Mouse (Mus musculus): ENCODE results near the gene Ptpra. TPM values are rescaled to one million over a fixed set of nuclear protein-coding genes. Genes with fewer than 3 reads are reported as not detected.
"Not testable (repeated sequence)": the region's sequence is repeated elsewhere in the genome, so short reads cannot be mapped to it uniquely, and the experiment has no call there.

Gene Ptpra
- total RNA-seq, 2 experiments from 2014 or later: 48.6 to 49.0 TPM

DNA sequence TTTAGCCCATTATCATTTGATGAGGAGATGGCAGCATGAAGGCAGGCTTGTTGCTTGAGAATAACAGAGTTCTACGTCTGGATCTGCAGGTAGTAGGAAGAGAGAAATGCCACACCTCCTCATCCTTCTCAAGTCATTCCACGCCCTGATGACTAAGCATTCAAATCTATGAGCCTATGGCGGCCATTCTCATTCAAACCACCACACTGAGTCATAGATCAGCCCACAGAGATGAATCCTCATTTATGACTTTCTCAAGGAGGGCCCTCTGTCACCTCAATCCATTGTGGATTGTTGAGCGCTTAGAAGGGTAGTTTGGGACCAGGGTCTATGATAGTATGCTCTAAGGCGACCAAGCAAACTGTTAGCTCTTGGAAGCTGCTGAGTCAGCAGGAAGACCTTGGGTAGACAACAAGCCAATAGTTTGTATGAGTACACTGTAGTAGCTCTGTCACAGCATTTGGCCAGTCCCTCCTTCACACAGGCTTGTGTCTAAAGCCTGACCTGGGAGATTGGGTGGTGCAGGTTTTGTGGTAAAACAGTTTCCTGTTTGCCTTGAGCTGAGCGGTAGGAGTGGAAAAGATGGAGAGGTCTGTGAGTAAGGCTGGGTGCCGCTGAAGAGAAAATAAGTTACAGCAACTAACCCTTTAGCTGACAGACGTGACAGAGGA lies 88.9 kb downstream of the Ptpra start:
- intact Hi-C loops (cut with DNase I): no loop called here
- no peak for DNase-seq

DNA sequence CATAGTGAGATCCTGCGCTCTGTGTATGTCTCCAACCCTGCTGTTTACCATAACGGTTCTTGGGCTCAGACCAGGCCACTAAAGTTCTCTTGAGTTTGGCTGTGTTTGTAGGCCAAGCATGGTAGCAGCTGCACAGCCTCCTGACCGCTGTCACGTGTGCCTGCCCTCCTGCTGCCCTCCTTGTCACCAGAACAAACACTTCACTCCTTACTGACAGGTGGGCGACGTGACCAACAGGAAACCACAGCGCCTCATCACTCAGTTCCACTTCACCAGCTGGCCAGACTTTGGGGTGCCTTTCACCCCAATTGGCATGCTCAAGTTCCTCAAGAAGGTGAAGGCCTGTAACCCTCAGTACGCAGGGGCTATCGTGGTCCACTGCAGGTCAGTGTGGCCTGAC lies 90.2 kb downstream of the Ptpra start:
- DNase-seq: no peak
- intact Hi-C loops (cut with DNase I): no loop called here

DNA sequence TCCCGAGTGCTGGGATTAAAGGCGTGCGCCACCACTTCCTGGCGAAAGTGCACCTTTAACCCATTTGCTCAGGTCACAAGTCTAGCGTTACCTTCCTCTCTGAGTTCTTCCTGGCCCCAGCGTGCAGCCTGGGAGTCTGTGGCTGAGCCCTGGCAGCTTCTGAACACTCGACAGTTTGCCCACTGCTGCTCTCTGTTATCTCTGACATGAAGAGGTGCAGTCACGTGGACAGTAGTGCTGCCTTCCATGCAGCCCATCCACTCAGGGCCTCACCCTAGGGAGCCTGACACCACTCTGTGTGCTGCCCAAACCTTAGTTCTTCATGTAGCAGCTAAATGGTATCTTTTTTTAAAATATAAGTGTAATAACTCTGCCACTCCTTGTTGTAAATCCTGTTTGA lies 96.9 kb downstream of the Ptpra start:
- intact Hi-C loops (cut with DNase I): no loop called here
- no peak for DNase-seq

DNA sequence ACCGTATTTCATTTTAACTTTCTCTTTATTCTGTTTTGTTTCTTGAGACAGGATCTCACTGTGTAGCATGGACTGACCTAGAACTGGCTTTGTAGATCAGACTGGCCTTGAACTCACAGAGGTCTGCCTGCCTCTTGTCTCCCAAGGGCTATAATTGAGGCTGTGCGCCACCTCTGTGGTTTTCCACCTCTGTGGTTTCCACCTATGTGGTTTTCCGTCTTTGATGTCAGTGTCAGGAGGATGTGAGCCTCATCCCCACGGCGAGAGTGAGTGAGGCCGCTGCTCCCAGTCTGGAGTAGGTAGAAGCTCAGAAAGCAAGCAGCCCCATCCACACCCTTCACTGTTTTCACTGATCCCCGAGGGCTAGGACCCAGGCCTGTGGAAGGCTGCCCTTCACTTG lies 104.8 kb downstream of the Ptpra start:
- DNase-seq: no peak
- intact Hi-C loops (cut with DNase I): no loop called here

DNA sequence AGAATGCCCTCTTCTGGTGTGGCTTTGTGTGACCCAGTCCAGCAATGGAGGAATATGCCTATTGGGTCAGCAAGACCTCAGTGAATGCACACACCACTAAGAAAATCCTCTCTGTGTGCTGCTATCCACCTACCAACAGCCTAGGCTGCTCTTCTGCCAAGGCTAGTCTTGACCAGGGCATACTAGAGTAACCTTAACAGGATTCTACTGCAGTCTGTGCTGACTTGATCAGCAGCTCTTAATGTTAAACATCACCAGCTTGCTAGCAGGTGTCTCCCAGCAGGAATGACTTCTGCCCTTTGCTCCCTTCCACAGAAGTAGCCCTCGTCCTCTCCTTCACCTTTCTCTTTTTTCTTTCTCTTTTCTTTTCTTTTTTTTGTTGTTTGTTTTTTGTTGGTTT lies 106.2 kb downstream of the Ptpra start:
- DNase-seq: no peak
- intact Hi-C loops (cut with DNase I): no loop called here

DNA sequence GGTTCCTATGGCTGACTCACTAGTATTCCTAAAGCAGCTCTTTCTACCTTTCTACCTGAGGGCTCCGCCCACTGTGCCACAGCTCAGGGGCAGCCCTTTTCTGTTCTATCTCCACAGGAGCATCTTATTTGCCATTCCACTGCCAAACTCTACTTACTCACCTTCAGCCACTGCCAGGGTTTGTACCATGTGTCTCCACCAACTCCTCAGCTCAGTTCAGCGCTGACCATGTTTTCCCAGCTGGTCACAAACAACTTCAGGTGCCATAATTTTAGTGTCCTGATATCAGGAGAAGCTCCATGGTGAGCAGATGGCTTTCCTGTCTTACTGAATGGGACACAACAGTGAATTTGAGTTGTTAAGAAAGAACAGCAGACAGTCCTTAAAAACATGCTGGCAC lies 107.4 kb downstream of the Ptpra start:
- intact Hi-C loops (cut with DNase I): no loop called here
- DNase-seq: no peak

DNA sequence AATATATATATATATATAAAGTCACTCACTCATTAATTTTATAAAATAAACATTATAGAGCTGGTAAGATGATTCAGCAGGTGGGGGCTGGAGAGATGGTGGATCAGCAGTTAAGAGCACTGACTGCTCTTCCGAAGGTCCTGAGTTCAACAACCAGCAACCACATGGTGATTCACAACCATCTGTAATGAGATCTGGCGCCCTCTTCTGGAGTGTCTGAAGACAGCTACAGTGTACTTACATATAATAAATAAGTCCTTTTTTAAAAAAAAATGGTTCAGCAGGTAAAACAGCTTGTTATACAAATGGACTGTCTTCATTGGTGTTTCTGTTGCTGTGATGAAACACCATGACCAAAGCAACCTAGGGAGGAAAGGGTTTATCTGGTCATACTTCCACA lies 107.9 kb downstream of the Ptpra start:
- intact Hi-C loops (cut with DNase I): no loop called here
- no peak for DNase-seq

DNA sequence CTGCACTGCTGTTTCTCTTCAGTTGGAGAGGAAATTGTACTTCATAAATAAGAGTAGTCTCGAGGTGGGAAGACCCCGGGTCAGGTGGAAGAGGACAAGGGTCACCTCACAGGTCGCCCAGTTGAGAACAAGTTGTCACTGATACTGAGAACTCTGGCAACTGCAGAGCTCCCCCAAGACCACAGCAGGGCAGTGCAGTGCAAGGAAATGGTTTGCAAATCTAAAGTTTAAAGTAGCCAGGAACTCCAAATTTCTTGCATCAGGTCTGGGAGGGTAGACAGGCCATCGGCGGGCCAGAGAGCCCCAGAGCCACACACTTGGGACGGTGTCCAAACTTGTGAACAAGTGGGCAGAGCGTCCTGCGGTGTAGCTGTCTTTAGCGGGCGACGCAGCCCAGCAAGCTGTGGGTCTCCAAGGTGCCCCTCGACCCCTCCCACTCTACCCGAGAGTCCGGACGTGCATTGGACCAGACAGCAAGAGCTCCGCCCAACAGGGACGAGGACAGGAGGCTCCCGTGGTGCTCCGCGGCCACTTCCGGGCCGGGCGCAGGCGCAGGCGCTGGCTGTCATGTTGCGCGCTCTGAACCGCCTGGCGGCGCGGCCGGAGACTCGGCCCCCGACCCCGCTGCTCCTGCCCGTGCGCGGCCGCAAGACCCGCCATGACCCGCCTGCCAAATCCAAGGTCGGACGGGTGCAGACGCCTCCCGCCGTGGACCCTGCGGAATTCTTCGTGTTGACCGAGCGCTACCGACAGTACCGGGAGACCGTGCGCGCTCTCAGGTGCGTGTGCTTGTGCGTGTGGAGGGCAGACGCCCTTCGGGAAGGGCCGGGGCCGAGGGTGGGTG lies 113.4 kb downstream of the Ptpra start, which contains the start of gene Mrps26:
Gene Mrps26, plus strand, starts transcription at position 531 of the 844 bp plus-strand sequence.
- peak; percentile 88 to 90 for DNase-seq
- intact Hi-C loops (cut with DNase I): loop anchor here (2.0 to 5.0 kb wide), 2 partner anchors 35 to 99 kb away; partner anchors contain the start of gene Ddrgk1

DNA sequence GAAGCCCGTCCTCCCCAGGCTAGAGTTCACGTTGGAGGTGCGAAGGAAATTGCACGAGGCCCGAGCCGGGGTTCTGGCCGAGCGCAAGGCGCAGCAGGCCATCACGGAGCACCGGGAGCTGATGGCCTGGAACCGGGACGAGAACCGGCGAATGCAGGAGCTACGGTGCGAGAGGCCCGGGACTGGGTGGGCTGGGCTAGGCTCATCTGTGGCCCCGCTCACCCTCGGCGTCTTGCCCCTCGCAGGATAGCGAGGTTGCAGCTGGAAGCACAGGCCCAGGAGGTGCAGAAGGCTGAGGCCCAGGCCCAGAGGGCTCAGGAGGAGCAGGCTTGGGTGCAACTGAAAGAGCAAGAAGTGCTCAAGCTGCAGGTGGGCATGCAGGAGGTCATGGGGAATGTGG lies 114.0 kb downstream of the Ptpra start:
- intact Hi-C loops (cut with DNase I): loop anchor here (2.0 to 5.0 kb wide), 2 partner anchors 35 to 98 kb away; partner anchors contain the start of gene Ddrgk1
- DNase-seq: no peak

DNA sequence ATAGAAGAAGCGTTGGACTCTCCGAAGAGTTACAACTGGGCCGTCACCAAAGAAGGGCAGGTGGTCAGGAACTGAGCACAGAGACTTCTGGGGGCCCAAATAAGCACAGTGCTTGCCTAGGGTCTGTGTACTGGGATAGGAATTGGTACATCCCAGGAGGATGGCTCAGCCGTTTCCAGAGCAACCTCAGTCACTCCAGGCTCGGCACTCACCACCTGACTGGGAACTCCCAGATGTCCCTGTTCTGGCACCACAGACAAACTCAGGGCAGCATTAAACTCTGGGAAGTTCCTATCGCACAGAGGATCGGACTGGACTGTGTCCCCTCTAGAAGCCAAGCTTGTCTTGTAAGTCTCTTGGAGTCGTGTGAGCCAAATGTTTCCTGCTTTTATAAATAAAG lies 114.9 kb downstream of the Ptpra start:
- intact Hi-C loops (cut with DNase I): loop anchor here (2.0 to 5.0 kb wide), 2 partner anchors 34 to 97 kb away; partner anchors contain the start of gene Ddrgk1
- no peak for DNase-seq

DNA sequence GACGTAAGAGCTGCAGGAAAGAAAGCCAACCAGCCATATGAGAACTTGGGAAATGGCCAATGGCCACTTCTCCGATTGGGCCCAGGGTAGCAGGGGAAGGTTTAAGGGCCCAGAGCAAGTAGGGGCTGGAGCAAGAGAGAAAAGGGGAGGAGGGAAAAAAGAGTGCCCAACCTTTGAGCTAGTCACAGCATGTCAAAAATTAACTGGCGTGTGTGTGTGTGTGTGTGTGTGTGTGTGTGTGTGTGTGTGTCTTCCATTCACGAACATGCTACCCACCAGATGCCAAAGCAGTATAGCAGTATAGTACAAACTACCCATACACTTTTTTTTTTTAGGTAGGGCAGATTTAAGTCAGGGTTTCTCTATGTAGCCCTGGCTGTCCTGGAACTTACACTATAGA lies 118.8 kb downstream of the Ptpra start:
- no peak for DNase-seq

DNA sequence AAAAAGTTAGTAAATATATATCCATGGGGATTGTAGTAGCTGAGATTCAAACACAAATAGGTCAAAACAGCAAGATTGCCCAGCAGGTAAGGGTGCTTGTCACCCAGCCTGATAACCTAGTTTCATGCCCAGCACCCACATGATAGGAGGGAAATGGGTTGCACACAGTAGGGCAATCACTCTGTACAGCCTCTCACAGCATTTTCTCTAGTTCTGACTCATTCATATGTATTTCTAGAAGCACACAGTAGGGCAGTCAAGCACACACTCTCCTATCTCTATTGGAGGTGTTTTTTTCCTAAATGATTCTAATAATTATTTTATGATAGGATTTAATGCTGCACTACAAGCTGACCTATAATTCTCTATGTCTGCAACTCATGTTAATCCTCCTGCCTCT lies 119.8 kb downstream of the Ptpra start:
- intact Hi-C loops (cut with DNase I): no loop called here
- no peak for DNase-seq

More for the DNA sequence above, 118.8 kb downstream of the Ptpra start:
- intact Hi-C loops (cut with DNase I): no loop called here

DNA sequence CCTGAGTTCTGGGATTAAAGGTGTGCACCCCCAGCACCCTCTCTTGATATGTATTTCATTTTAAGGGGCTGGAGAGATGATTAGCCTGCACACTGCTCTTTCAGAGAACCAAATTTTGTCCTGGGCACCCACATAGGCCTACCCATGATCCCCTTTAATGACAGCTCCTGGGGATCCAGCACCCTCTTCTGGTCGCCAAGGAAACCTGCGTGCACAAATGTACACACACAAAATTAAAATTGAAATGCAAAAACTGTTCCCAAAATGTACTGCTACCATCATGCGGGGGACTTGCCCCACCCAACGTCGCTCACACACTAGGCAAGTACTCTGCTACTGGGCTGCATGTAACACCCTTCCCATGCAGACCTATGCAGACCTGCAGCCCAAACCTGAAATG lies 124.9 kb downstream of the Ptpra start:
- intact Hi-C loops (cut with DNase I): no loop called here
- DNase-seq: no peak

DNA sequence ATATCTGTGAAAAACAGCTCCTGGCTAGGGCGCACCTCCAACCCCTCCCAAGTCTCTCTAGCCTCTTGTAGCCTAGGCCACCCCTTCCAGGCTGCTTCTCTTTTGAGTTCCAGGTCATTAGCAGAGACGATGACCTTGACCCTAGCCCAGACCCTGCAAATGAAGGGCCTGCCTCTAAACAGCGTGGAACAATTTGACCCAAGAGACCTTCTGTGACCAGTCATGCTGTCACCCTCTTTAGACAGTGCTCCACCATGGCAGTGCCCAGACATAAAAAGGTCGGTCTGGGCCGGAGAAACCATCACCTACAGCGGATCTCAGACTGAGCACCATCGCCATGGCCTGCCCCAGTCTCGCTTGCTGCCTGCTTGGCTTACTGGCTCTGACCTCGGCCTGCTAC lies 125.8 kb downstream of the Ptpra start, which contains the start of gene Oxt:
Gene Oxt, plus strand, starts transcription at position 301 of the 400 bp plus-strand sequence.
- intact Hi-C loops (cut with DNase I): no loop called here
- DNase-seq: no peak

DNA sequence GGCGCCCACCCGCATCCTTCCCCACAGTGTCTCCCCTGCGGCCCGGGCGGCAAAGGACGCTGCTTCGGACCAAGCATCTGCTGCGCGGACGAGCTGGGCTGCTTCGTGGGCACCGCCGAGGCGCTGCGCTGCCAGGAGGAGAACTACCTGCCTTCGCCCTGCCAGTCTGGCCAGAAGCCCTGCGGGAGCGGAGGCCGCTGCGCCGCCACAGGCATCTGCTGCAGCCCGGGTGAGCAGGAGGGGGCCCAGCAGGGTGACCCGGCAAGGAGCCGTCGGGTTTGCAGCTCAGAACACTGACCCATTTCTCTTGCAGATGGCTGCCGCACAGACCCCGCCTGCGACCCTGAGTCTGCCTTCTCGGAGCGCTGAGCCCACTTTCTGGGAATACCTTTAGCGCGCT lies 126.5 kb downstream of the Ptpra start:
- DNase-seq: peak in 1 of 2 experiments; percentile 22
- intact Hi-C loops (cut with DNase I): not testable (repeated sequence)

DNA sequence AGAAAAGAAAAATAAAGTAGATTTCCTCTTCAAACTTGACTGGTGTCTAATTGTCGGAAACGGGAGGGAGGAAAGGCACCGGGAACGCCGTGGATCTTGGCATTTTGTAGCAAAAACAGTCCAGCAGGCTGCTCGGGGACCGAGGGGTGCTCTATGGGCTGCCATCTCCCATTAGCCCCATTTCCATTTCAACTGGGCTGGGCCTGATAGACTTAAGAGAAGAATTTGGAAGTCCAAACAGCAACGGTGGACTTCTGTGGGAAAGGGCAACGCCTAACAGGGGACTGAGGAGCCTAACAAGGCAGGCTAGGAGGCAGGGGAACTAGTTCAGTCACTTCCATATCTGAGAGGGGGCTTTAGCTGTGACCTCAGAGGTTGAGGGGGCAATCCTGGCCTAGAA lies 126.9 kb downstream of the Ptpra start:
- intact Hi-C loops (cut with DNase I): no loop called here
- DNase-seq: no peak

DNA sequence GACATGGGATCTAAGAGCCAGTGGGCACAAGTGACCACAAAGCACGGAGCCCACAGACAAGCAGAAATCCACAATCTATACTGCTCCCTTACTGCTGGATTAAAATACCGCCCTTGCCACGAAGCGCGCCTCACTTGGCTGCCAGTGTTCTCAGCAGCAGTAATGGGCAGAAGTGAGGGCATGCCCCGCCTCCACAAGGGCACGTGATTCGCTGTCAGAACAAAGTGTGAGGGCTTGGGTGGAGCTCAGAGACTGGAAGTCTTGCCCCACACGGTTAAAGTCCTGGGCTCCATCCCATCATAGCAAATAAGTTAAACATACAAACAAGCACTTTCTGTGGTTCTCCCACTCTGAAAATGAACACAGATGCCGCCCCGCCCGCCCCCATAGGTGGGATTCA lies 127.6 kb downstream of the Ptpra start:
- intact Hi-C loops (cut with DNase I): no loop called here
- DNase-seq: peak; percentile 34 to 51

DNA sequence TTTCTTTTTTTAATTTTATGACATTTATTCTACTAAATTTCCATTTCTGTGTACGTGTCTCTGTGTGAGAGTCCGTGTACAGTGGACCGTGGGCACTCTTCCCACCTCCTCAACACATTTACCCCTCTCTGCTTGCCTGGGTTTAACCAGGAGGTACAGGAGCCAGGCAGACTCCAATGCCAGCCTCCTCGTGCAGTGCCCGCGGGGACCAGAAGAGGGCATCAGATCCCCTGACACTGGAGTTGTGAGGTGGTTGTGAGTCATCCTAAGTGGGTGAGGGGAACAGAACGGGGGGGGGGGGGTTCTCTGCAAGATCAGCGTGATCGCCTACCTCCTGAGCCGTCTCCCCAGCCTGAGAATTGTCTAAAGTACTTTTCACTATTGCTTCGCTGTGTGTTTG lies 128.1 kb downstream of the Ptpra start:
- DNase-seq: peak; percentile 47 to 71
- intact Hi-C loops (cut with DNase I): no loop called here

DNA sequence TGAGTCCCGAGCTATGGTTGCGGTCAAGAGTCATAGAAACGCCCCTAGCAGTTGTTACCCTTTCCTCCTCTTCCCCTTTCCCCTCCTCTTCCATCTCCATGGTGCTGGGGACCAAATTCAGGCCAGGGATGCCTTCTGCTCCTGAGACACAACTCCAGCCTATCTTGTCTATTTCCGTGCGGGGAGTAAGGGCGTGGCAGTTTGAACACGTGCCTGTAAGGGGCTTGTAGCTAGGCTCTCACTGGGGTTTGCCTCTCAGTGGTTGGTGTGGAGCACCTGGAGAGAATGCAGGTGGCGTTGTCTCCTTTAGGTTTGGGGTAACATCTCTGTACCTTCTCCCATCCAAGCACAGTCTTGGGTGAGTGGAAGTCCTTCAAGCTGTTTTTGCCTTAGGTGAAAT lies 129.7 kb downstream of the Ptpra start:
- intact Hi-C loops (cut with DNase I): no loop called here
- no peak for DNase-seq

DNA sequence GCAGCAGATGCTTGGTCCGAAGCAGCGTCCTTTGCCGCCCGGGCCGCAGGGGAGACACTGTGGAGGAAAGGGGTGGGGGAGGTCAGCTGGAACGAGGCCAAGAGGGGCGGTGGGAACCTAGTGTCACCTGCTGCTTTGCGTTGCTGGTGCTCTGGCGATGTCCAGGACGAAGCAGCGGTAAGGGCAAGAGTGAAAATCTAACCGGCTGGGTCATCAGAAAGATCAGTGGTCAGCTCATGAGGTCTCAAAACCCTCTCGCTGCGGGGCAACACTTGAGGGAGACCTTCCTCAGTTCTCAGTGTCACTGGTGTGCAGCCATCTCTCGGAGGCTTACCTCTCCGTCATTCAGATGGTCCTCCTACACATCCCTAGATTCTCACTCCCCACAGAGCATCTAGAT lies 131.1 kb downstream of the Ptpra start:
- intact Hi-C loops (cut with DNase I): no loop called here
- DNase-seq: no peak

DNA sequence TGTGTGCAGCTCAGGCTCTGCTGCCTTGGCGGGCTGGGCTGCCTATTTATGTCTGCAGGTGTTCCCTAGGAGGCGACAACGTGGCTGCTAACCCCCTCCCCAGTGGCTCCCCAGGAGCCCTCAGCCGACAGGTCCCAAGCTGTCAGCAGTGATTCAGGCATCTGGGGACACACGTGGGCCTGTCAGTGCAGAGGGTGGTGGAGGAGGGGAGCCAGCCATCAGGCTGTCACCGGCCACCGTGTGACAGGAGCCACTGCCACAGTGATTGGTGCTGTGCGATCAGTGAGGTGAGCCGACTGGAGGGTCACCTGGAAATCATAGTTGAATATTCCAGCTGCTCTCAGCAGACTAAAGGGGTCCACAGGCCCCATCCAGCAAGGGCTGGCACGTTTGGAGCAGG lies 132.5 kb downstream of the Ptpra start, which contains the start of gene Avp:
Gene Avp, minus strand, starts transcription at position 3 of the 400 bp plus-strand sequence.
- DNase-seq: no peak
- intact Hi-C loops (cut with DNase I): no loop called here

Measured in heart, postnatal 36 days (tissue).